Mouse (Mus musculus): ENCODE measurements around the gene Gbe1.

Gene Gbe1

GRCm38 (mm10) chr16:70313886-70314577 lies at the start of gene Gbe1:
Gene Gbe1, plus strand, starts transcription at chr16:70313949.
- DNase-seq (ENCODE audit: low read depth, low spot score): peak; percentile 71

- no peak for DNase-seq (ENCODE audit: low read depth, low spot score)
Measured at GRCm38 (mm10) chr16:70310691-70311090, 3.1 kb upstream of the Gbe1 start.

GRCm38 (mm10) chr16:70313496-70313885 lies 258 bp upstream of the Gbe1 start:
- DNase-seq (ENCODE audit: low read depth, low spot score): no peak

- no peak for DNase-seq (ENCODE audit: low read depth, low spot score)
Measured at GRCm38 (mm10) chr16:70314578-70314930, 805 bp downstream of the Gbe1 start.

- DNase-seq (ENCODE audit: low read depth, low spot score): no peak
Measured at GRCm38 (mm10) chr16:70315261-70315660, 1.5 kb downstream of the Gbe1 start.

- DNase-seq (ENCODE audit: low read depth, low spot score): no peak
Measured at GRCm38 (mm10) chr16:70315862-70316390, 2.2 kb downstream of the Gbe1 start.

GRCm38 (mm10) chr16:70319388-70319787 lies 5.6 kb downstream of the Gbe1 start:
- DNase-seq (ENCODE audit: low read depth, low spot score): no peak

GRCm38 (mm10) chr16:70320612-70321280 lies 7.0 kb downstream of the Gbe1 start:
- no peak for DNase-seq (ENCODE audit: low read depth, low spot score)

- no peak for DNase-seq (ENCODE audit: low read depth, low spot score)
Measured at GRCm38 (mm10) chr16:70326339-70326948, 12.7 kb downstream of the Gbe1 start.

- DNase-seq (ENCODE audit: low read depth, low spot score): no peak
Measured at GRCm38 (mm10) chr16:70328566-70328965, 14.8 kb downstream of the Gbe1 start.

GRCm38 (mm10) chr16:70329036-70329435 lies 15.3 kb downstream of the Gbe1 start:
- DNase-seq (ENCODE audit: low read depth, low spot score): no peak

GRCm38 (mm10) chr16:70329471-70329870 lies 15.7 kb downstream of the Gbe1 start:
- DNase-seq (ENCODE audit: low read depth, low spot score): no peak

- DNase-seq (ENCODE audit: low read depth, low spot score): no peak
Measured at GRCm38 (mm10) chr16:70330007-70330406, 16.3 kb downstream of the Gbe1 start.

GRCm38 (mm10) chr16:70330626-70331275 lies 17.0 kb downstream of the Gbe1 start:
- DNase-seq (ENCODE audit: low read depth, low spot score): no peak

- no peak for DNase-seq (ENCODE audit: low read depth, low spot score)
Measured at GRCm38 (mm10) chr16:70334812-70335211, 21.1 kb downstream of the Gbe1 start.

- no peak for DNase-seq (ENCODE audit: low read depth, low spot score)
Measured at GRCm38 (mm10) chr16:70335472-70335871, 21.7 kb downstream of the Gbe1 start.

- DNase-seq (ENCODE audit: low read depth, low spot score): no peak
Measured at GRCm38 (mm10) chr16:70337661-70338060, 23.9 kb downstream of the Gbe1 start.

GRCm38 (mm10) chr16:70344496-70344895 lies 30.7 kb downstream of the Gbe1 start:
- no peak for DNase-seq (ENCODE audit: low read depth, low spot score)

GRCm38 (mm10) chr16:70345607-70346006 lies 31.9 kb downstream of the Gbe1 start:
- DNase-seq (ENCODE audit: low read depth, low spot score): no peak

- no peak for DNase-seq (ENCODE audit: low read depth, low spot score)
Measured at GRCm38 (mm10) chr16:70350011-70350410, 36.3 kb downstream of the Gbe1 start.

GRCm38 (mm10) chr16:70351641-70352280 lies 38.0 kb downstream of the Gbe1 start:
- DNase-seq (ENCODE audit: low read depth, low spot score): no peak

- no peak for DNase-seq (ENCODE audit: low read depth, low spot score)
Measured at GRCm38 (mm10) chr16:70352571-70352970, 38.8 kb downstream of the Gbe1 start.
